Mouse (Mus musculus) MEL-GATA-1-ER (cell line): Measurements from ENCODE around the gene Paxip1.

Source experiments
- DNase-seq: peaks from one replicate; pipeline ENCODE4 v3.0.0-alpha.2; 2012; ENCODE audit warnings: low read depth; ENCODE audit errors: extremely low read depth

Paxip1 gene

GRCm38 (mm10) chr5:27730666-27731065 lies 60.8 kb downstream of the Paxip1 start:
- no peak for DNase-seq

GRCm38 (mm10) chr5:27724460-27724859 lies 67.0 kb downstream of the Paxip1 start:
- no peak for DNase-seq

GRCm38 (mm10) chr5:27719311-27719710 lies 72.2 kb downstream of the Paxip1 start:
- DNase-seq: no peak

- no peak for DNase-seq
Observed at GRCm38 (mm10) chr5:27717301-27717700, 74.2 kb downstream of the Paxip1 start.

GRCm38 (mm10) chr5:27716026-27716425 lies 75.5 kb downstream of the Paxip1 start:
- DNase-seq: no peak

- DNase-seq: no peak
Observed at GRCm38 (mm10) chr5:27714356-27714755, 77.1 kb downstream of the Paxip1 start.

- no peak for DNase-seq
Observed at GRCm38 (mm10) chr5:27711461-27712192, 79.9 kb downstream of the Paxip1 start.

GRCm38 (mm10) chr5:27708209-27708608 lies 83.3 kb downstream of the Paxip1 start:
- peak; percentile 43 for DNase-seq

- no peak for DNase-seq
Observed at GRCm38 (mm10) chr5:27707283-27707682, 84.2 kb downstream of the Paxip1 start.

- DNase-seq: no peak
Observed at GRCm38 (mm10) chr5:27706551-27706950, 84.9 kb downstream of the Paxip1 start.

- no peak for DNase-seq
Observed at GRCm38 (mm10) chr5:27705020-27705419, 86.5 kb downstream of the Paxip1 start.

- DNase-seq: no peak
Observed at GRCm38 (mm10) chr5:27702482-27702881, 89.0 kb downstream of the Paxip1 start.
